Mouse (Mus musculus): ENCODE data around the gene Cd19.

The Cd19 gene

GRCm38 (mm10) chr7:126414725-126415124 is at the start of gene Cd19:
Gene Cd19 (minus strand): TSS chr7:126414889.
- in situ Hi-C loops (cut with MseI, MboI), result no loop called here

- in situ Hi-C loops (cut with MseI, MboI), result no loop called here
These were observed 49.4 kb upstream of the Cd19 start for GRCm38 (mm10) chr7:126464121-126464520.

GRCm38 (mm10) chr7:126463547-126463946 is 48.9 kb upstream of the Cd19 start:
- in situ Hi-C loops (cut with MseI, MboI), result no loop called here

GRCm38 (mm10) chr7:126463004-126463403 is 48.3 kb upstream of the Cd19 start, which contains the start of gene Atp2a1:
Gene Atp2a1 (minus strand): TSS chr7:126463108.
- in situ Hi-C loops (cut with MseI, MboI), result no loop called here

DNA sequence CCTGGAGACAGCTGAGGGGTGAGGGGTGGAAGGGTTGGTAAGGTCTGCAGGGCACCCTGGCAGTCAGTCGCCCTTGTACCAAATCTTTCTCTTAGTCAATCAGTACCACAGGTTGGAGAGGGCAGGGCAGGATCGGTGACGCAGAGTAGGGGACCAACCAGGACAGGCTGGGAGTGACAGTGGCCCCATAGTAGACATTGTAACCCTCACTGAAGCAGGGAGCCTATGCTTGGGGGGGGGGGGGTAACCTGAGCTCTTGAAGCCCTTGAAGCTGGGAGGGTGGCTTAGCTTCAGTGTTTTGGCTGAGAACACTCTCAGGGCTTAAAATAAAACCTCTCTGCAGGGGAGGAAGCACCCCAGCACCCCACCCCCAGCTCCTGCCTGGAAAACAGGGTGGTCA is 46.9 kb upstream of the Cd19 start:
- in situ Hi-C loops (cut with MseI, MboI), result no loop called here

DNA sequence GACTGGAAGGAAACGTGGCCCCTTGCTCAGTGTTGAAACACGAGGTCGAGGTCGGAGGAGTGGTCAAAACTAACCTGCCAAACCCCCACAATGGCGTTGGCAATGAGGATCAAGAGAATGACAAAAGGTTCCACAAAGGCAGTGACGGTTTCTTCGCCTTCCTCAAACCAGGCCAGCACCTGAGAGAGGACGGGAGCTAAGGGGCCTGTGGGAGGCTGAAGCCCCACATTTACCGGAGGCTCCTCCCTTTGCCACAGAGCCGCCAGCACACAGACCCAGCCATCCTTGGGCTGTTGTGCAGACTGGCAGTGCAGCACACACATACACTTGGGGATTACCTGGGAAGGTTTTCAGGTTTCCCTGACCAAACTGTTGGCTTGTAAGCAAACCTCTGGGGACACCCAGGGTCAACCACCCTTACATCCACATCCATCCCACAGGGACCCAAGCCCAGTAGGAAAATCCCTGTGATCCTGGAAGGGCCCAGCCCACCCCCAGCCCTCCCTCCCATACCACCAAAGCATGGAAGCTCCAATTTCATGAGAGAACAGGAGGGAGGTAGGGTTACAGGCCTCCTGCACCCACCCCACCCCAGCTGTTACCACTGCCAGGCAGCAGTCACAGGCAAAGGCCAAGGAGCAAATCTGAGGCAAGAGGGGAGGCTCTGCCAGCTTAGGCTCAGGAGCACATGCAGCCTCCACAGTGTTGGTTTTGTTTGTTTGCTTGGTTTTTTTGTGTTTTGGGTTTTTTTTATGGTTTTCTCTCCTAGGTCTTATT is 46.1 kb upstream of the Cd19 start:
- in situ Hi-C loops (cut with MseI, MboI), result no loop called here

GRCm38 (mm10) chr7:126458844-126459618 is 44.3 kb upstream of the Cd19 start:
- in situ Hi-C loops (cut with MseI, MboI), result no loop called here

GRCm38 (mm10) chr7:126458225-126458624 is 43.5 kb upstream of the Cd19 start:
- in situ Hi-C loops (cut with MseI, MboI), result no loop called here

DNA sequence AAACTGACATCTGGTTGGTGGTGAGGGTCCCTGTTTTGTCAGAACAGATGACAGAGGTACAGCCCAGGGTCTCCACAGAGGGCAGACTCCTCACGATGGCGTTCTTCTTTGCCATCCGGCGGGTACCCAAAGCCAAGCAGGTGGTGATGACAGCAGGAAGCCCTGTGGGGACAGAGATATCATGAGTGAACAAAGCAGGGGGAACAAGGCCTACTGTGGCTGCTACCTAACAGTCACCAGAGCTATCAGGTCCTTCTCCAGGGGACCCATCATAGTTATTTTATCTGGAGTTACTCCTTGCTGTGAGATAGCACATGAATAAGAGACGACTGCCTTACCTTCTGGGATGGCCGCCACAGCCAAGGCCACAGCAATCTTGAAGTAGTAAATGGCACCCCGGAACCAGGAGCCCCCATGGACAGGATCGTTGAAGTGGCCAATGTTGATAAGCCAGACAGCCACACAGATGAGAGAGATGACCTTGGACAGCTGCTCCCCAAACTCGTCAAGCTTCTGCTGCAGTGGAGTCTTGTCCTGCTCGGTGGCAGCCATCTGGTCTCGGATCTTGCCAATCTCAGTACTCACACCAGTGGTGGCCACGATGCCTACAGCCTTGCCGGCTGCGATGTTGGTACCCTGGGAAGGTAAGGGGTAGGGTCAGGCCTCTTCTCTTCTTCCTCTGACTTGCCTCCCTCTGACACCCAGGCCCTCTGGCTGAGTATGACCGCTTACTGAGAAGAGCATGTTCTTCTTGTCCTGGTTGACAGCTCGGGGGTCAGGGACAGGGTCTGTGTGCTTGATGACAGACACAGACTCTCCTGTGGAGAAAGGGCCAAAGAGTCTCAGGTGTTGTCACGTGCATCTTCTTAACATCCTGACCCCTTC is 41.9 kb upstream of the Cd19 start:
- in situ Hi-C loops (cut with MseI, MboI), result no loop called here

GRCm38 (mm10) chr7:126455242-126455641 is 40.6 kb upstream of the Cd19 start:
- in situ Hi-C loops (cut with MseI, MboI), result no loop called here

DNA sequence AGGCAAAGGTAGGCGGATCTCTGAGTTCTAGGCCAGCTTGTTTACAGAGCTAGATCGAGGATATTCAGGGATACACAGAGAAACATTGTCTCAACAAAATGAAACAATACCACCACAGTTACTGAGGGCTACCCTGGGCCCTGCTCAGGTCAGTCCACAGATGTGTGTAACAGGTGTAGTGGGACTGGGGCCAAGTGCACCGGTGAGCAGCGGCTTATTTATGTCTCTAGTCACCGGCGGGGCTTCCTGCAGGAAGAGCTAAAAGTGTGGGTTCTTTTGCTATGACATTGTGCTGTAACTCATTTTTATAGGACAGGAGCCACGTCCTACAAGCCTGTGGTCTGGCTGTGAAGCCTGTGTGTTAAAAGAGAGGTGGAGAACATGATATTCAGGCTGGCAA is 39.2 kb upstream of the Cd19 start:
- in situ Hi-C loops (cut with MseI, MboI), result no loop called here

DNA sequence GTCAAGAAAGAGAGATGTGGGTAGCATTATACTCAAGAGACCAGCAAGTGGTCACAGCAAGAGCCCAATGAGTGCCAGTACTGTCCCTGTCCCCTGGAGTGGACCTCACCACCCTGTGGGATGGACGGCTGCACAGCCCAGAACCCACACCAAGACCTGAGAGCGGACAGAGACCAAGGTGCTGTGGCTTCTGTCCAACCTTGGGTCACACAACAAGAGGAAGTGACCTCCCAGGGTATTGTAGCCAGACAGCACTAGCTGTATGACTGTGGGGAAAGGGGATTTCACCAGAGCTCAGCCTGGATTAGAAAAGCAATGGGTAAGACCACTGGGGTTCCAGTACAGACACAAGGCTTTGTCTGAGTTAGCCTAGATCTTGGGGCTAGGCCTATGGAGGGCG is 37.6 kb upstream of the Cd19 start:
- in situ Hi-C loops (cut with MseI, MboI), result no loop called here

GRCm38 (mm10) chr7:126450641-126451040 is 36.0 kb upstream of the Cd19 start:
- in situ Hi-C loops (cut with MseI, MboI), result no loop called here

- in situ Hi-C loops (cut with MseI, MboI), result no loop called here
These were observed 35.3 kb upstream of the Cd19 start for GRCm38 (mm10) chr7:126449991-126450390.

DNA sequence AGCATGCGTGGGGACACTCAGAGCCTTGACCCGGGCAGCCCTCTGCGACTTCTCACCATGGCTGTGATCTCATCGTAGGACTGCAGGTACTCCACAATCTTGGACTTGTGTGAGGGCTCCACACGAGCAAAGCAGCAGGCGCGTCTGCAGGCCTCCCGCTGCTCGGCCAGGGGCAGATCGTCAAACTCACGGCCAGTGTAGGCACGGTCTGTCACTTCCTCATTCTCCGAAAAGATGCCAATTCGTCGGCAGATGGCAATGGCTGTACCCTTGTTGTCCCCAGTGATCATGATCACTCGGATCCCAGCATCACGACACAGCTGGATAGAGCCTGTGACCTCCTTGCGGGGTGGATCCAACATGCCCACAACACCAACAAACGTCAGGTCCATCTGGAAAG is 33.8 kb upstream of the Cd19 start:
- in situ Hi-C loops (cut with MseI, MboI), result no loop called here

DNA sequence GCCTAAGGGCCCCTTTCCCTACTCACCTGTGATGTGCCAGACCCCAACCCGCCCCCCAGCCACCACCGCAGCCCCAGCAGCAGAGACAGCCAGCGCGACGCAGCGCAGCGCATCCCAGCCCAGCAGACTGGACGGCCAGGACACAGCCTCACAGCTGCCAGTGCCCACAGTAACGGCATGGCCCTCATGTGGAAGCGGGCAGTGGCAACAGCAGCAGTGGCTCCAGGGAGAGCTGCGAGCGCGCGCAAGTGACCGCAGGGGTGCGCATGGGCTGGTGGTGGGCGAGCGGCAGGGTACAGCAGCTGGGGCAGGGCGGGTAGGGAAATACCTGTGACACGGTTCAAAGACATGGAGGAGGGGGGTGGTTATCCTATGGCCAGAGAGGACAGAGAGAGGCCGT is 31.5 kb upstream of the Cd19 start:
- in situ Hi-C loops (cut with MseI, MboI), result no loop called here

- in situ Hi-C loops (cut with MseI, MboI), result no loop called here
These were observed 30.6 kb upstream of the Cd19 start for GRCm38 (mm10) chr7:126445104-126445815.

DNA sequence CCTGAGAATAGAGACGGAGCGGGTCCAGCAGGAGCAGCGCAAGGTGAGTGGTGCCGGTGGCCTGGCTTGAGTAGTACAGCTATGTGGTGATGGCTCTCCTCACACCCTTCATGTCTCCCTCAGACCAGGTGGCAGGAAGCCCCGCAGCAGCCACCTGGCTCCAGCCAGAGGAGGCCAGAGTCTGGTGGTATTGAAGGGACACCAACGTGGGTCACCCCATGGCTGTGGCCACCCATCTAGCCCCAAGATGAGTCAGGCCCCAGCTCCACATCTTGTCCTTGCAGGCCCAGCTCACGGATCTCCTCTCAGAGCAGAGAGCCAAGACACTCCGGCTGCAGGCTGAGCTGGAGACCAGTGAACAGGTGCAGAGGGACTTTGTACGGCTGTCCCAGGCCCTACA is 29.8 kb upstream of the Cd19 start:
- in situ Hi-C loops (cut with MseI, MboI), result no loop called here

DNA sequence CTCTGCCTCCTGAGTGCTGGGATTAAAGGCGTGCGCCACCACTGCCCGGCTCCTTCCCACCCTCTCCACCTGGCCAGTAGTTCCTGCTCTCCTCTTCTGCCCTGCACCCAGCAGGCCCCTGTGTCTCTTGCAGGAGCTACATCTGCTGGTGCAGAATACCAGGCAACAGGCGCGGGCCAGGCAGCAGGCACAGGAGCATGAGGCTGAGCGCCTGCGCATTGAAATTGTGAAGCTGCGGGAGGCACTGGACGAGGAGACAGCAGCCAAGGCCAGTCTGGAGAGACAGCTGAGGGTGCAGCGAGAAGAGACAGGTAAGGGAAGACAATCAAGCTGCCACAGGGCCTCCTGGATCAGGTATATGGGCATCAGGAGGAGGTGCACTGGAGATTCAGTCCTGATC is 29.3 kb upstream of the Cd19 start:
- in situ Hi-C loops (cut with MseI, MboI), result no loop called here

GRCm38 (mm10) chr7:126440134-126440533 is 25.4 kb upstream of the Cd19 start:
- in situ Hi-C loops (cut with MseI, MboI), result no loop called here

DNA sequence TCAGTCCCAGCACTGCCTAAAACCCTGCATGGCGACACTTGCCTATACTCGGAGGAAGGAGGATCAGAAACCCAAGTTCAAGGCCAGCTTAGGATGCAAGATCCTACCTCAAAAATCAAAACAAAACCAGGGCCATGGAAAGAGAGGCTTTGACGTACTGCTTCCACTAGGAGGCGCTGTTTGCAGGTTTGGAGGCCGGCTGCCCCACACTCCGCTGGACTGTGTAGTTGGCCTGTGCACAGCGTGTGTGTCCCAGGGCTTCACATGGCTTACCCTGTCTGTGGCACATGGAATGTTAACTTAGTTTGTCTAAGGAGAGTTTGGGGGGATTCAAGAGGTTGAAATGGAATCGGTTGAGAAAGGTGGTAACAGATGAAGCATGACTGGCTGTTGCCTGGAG is 22.2 kb upstream of the Cd19 start:
- in situ Hi-C loops (cut with MseI, MboI), result no loop called here
